Mouse (Mus musculus): ENCODE measurements around the gene Ttll11.

Ttll11 gene

DNA sequence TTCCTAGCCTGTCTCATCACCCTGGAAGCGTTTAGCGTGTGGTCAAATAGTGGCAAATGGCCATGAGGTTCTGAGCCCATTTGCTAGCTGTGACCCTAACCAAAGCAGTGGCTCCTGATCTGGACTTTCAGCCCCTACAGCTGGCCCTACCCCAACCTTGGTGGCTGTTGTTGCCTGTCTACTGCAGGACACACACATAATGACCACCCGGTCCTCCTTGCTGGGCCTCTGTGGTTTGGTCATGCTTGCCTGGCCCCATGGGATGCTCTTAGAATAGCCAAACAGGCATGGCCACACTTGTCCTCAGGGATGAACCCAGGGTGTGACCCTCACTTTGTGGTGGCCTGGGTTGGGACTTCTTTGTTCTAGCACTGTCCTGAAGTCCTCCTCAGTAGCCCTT, 80.0 kb downstream of the Ttll11 start:
- no peak for DNase-seq (ENCODE audit: low read depth, low spot score)

DNA sequence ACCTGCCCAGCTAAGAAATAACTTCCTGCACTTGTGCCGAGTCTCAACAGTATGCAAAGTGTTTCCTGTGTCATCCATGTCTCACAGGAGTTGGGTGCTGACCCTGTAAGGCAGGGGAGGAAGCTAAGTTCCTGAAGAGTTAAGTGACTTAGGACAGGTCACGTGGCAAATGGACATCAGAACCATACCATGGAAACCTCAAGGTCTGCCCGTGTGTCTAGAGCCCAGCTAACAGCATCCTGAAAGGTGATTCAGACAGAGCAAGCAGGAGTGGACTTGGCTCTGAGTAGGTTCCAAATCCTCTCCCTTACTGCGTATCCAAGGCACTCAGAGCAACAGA, 80.6 kb downstream of the Ttll11 start:
- DNase-seq (ENCODE audit: low read depth, low spot score) = no peak

DNA sequence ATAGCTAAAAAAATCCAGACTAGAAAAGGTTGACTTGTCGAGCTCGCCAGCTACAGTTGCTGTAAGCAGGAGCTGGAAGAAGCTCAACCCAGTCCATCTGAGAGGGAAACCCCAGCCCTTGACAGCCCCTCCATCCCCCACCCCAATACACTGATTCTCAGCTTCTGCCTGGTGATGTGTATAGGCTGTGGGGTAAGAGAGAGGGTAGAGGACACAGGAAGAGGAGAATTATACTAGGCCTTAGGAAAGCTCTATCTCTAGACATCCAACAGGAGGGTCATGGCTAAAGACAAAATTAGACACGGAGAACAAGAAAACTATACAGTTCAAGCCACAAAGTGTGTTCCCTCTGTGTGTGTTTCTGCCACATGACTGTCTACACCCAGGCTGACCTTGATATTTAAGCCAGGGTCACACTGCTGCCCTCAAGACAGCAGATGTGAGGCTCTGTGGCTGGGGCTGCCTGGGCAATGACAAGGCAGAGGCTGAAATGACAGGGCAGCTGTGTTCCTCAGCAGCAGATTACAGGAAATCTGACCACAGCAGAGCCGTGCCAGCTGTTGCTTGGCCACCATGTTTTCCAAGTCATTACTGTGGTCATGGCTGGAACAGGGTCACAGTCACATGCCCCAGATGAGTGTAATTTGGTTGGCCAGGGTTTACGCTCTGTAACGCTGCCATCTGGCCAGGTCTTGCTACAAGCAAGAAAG, 81.1 kb downstream of the Ttll11 start:
- DNase-seq (ENCODE audit: low read depth, low spot score) = no peak

DNA sequence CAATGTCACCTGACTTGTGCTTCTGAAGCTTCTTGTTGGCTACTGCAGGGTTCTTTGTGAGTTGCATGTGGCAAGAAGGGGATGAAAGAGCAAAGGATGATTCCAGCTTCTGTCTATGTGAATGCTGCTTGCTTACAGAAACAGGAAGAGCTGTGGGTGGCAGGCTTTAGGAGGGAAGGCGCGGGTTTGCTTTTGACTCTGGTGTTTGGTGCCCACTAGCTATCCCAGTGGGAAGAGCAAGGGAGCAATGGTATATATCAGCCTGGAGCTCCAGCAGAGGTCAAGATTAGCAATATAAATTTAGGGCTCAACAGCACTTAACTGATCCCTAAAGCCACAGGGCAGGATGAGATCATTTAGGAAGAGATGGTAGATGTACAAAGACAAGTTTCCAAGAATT, 82.6 kb downstream of the Ttll11 start:
- no peak for DNase-seq (ENCODE audit: low read depth, low spot score)

DNA sequence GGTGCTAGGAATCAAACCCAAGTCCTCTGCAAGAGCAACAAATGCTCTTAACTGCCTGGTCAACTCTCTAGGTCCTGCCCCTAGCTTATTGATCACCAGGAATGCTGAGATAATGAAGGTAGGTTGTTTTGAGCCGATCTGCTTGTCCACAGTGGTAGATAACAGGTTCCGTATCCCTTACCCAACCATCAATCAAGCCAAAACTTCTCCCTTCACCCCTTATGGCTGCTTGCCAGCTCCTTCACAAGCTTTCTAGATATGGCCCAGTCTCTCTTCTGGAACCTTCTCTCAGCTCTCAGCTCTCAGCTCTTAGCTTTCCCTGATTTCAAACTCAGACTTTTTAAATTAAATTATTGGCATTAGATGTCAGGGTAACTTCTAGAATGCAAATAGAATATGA, 85.2 kb downstream of the Ttll11 start:
- no peak for DNase-seq (ENCODE audit: low read depth, low spot score)

DNA sequence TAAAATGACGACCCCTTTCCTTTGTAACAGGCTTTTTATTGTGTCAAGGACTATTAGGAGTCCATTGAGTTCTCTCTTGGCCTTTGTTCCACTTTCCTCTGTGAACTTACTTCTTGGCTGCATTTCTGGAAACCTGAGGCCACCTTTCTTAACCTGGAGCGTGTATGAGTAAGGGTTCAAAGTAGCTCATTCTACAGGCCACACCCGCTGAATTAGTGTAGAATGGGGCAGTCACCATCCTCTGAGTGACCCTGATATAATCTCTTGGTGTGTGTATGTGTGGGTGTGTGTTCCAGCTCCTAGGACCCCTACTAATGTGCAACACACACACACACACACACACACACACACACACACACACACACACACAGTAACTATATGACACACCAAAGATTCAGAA, 89.1 kb downstream of the Ttll11 start:
- no peak for DNase-seq (ENCODE audit: low read depth, low spot score)

DNA sequence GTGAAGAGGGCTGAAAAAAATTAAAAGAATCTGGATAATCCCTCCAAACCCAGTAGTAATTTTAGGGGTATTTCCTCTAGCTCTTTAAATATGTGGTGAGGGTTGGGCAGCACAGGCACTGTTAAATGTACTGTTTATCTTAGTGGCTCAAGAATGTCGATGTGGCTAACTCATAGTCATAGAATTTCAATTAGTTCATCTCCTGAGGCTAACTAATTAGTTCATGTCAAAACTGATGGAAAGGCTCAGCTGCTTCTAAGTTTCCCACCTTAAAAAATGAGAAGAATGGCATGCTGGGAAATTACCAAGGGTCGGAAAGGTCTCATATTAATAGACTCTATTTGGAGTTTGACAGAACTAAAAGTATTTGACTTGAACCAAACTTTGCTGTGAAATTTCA, 89.9 kb downstream of the Ttll11 start:
- DNase-seq (ENCODE audit: low read depth, low spot score) = no peak

DNA sequence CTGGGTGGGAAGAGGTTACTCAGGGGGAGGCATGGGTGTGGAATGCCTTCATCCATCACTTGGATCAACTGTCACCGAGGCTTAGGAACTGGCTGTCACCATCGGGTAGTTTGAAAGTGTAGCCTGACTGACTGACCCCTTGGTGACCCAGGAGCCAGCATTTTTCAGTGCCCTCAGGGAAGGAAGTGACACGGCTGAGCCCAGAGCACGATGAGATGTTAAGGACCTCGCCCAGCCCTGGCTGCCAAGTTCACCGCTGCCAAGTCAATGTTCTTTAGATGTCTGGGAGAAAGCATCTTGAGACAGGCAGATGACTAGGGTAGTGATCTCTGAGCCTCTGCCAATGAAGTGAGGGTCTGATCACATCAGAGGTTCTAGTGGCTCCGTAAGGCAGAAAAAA, 95.4 kb downstream of the Ttll11 start:
- no peak for DNase-seq (ENCODE audit: low read depth, low spot score)

DNA sequence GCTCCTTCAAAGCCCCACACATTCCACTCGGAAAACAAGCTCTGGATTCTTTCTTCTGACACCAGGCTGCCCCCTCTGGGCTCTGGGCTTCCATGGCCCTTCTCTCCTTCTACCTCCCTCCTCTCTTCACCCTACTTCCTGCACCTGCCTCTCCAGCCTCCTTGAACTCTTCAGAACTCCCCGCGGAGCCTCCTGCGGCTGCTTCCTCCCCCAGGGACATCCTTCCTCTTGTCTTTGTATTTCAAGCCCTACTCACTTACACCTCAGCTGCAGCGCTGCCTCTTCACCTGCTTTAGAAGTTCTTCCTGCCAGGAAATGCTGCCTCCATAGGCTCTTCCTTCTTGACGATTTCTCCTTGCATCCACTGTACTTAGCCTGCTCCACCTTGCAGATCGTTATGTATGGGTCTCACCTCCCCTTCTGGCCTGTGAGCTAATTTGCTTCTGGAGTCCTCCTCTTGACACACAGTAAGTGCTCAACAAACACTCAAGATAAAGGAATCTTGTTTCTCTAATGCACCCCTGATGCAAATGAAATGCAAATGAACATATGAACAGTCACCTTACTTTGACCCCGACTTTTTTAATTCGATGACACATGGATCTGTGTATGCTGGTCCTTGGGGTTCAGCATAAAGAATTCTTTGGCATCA, 97.3 kb downstream of the Ttll11 start:
- no peak for DNase-seq (ENCODE audit: low read depth, low spot score)

DNA sequence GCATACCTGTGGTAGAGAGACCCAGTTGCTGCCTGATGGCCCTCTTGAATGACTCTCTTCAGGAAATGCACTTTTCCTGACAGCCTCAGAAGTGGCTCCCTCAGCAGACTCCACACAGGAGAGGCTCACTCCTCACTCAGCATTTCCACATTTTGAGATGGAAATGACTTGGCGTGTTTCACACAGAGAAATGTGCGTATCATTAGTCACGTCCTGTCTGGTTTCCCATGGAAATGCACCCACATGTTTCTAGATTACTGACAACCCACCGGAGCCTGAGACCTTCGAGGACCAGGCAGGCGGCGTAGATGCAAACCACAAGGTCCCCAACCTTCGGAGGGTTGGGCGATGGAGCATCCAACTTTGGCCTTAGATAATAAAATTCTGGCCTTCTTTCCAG, 97.8 kb downstream of the Ttll11 start:
- DNase-seq (ENCODE audit: low read depth, low spot score) = no peak

DNA sequence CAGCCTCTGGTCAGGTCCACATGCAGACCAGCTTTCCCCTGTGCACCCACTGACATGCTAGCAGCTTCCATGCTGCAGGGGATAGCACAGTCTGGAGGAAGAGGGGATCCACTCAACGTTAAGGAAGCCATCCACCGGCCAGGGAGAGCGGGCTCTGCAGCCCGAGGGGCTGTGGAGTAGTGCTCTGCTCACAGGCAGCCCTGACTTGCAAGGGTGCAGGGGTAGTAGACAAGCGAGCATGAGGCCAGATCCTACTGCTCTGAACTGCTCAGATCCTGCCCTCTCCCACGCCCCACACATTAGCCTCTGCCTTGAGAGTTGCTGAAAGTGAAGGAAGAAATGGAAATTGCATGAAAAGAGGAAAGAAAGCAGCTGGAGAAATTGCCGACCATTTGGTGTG, 99.4 kb downstream of the Ttll11 start:
- DNase-seq (ENCODE audit: low read depth, low spot score) = no peak

DNA sequence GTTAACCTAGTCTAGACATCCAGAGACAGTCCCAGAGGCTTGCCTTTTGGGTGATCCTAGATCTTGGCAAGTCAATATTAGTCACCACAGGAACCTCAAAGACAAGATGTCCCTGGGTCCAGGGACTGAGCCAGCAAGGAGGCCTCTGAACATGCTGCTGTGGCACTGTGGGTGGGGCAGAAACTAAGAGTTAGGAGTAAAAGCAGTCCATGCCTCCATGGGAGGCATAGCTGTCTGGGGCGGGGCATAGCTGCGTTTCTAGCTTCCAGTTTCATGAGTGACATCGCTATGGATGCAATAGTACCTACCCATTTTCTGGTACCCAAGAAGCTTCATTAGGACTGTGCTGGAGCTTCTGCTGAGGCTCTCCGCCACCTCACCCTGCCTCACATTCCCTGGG, 99.8 kb downstream of the Ttll11 start:
- no peak for DNase-seq (ENCODE audit: low read depth, low spot score)

DNA sequence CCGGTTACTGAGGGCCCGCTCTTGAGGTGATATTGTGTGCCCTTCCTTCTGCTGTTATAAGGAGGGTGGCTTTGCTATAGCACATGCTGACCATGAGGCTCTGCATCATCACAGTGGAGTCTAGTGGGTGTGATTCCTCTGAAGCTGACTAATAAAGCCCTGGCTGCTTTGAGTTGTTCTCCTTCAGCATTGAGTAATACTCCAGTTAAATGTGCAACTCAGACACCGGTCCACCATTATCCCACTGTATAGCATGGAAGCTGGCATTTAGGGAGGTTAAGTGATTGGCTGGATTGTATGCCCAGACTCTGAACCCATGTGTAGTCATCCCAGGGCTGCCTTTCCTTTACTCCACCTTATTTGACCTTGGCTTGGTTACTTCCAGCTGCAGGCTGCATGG, 101.2 kb downstream of the Ttll11 start:
- DNase-seq (ENCODE audit: low read depth, low spot score) = no peak

DNA sequence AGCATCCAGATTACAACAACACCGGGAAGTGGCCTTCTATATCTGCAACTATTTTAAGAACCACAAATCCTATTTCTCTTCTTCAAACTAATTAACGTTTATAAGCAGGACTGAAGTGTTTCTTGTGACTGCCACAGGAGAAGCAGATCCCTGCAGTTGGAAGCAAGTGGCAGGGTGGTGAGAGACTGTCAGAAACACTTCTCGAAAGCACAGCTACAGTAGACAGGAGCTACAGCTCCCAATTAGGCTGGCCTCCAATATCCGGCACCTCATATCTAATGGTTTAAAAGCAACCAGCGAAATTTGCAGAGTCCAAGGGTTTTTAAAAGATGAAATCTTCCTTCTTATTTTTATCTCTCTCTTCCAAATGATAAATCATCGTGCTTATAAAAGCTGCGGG, 104.1 kb downstream of the Ttll11 start:
- DNase-seq (ENCODE audit: low read depth, low spot score) = no peak

DNA sequence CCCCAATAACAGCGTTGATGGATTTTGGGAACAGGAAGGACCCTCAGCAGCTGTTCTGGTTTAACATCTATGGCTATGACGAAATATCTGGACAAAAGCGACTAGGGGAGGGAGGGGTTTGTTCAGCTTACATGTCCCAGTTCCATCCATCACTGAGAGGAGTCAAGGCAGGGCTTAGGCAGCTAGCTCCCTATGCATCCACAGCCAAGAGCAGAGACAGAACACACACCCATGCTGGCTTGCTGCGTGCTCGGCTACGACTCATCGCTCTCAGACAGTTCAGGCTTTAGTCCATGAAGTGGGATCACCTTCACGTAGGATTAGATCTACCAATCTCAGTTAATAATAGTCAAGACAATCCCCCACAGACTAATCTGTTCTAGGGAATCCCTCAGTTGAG, 105.3 kb downstream of the Ttll11 start:
- DNase-seq (ENCODE audit: low read depth, low spot score) = no peak

DNA sequence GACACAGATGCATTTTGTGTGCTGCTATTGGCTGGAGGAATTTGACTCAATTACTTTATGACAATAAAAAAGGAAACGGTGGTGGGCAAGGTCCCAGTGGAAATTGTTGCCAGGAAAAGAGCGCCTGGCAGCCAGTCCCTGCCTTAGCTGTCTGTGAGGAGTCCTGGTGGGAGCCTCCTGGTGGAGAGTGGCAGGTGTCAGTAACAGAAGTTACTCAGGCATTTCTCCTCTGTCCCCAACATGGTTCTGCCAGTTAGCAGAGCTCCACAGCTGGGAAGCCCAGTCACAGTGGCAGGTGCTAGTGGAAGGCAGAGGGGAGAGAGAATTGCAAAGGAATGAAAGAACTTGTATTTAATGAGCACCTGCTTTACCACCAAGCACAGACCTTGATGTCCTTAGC, 110.5 kb downstream of the Ttll11 start:
- no peak for DNase-seq (ENCODE audit: low read depth, low spot score)

DNA sequence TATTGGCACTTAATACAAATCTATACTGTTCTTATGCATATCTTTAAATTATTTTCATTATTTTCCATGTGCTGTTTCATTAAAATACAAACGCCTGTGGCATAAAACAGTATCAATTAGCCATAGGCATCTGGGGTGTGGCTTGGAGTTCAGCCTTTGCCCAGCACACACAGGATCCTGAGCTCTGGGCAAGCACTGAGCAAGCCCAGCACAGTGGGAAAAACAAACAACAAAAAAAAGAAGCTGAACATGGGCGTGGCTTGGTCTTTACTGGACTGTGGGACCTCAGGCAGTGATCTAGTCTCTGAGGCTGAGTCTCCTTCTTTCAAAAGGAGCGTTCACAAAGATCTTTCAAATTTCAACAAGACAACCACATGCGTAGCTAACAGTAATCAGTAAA, 116.4 kb downstream of the Ttll11 start:
- no peak for DNase-seq (ENCODE audit: low read depth, low spot score)

DNA sequence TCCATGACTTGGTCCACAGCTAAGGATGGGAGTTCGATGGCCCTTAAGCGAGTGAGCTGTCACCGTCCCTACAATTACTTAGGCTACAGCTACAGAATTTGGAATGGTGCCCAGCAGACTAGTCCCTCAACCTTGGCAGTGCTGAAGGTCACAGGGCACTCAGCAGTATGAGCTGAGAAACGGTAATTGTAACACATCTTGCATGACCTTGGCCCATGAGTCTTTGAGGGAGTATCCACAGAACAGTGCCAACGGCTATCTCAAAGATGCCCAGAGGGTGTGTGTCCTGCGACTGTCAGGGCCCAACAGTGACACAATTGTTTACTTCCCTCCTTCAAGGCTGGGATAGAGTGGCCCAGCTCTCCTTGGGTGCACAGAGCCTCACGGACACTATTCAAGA, 118.5 kb downstream of the Ttll11 start:
- no peak for DNase-seq (ENCODE audit: low read depth, low spot score)

DNA sequence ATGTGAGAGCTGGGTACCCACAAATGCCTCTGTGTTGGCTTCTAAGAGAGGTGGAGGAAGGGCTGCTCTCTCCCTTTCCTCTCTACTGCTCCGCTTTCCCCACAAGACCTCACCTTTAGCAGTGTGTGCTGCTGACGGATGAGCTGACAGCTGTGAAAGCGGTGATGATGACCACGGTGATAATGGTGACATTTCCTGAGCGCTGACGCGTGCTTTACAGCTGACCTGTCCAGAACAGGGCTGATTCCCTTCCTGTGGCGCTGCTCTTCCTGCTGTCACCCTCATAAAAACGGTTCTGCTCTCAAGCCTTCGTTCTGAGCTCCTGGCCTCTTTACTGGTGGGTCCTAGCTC, 119.3 kb downstream of the Ttll11 start:
- DNase-seq (ENCODE audit: low read depth, low spot score) = no peak

DNA sequence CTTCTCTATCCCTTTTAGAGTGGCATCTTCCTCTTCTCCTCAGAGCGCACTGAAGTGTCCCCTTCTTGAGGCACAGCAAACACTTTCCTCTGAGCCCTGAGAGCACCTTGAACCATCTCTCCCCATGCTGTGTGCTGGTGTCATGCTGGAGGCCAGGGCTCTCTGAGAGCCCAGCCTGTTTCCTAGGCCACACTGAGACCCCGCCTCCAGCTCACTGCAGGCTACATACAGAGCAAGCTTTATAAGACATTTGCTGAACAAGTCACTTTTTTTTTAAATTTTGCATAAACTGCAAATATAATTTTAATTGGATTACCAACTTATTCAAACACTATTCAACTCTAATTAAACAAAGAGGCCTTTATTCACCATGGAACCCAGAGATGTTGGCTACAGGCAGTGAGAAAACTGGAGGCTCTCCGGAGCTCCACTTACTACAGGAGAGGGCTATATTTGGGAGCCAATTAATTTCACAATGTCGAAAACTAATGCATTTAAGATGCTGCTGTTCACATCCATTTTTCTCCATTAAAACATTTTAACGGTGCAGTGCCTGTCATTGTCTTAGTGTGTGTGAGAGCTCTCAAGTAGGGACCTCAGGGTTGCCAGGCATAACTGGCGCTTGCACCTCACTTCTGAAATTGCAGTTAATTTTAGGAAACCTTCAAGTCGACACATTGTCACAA, 119.9 kb downstream of the Ttll11 start:
- no peak for DNase-seq (ENCODE audit: low read depth, low spot score)

DNA sequence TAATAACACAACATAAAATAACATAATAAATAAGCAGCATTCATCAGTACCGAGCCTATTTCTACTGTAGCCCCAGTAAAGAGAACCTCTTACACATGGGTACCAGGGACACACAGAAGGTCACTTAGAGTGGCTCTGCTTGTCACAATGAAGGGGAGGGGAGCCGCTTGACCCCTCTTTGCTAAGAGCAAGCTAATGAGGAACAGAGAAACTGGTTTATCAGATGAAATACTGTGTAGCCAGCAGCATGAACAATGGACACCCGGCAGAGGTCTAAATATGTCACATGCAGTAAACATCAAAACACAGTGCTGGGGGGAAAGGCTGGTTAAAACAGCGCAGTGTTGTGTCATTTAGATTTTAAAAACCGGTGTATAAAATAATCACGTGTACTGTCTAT, 121.4 kb downstream of the Ttll11 start:
- no peak for DNase-seq (ENCODE audit: low read depth, low spot score)

DNA sequence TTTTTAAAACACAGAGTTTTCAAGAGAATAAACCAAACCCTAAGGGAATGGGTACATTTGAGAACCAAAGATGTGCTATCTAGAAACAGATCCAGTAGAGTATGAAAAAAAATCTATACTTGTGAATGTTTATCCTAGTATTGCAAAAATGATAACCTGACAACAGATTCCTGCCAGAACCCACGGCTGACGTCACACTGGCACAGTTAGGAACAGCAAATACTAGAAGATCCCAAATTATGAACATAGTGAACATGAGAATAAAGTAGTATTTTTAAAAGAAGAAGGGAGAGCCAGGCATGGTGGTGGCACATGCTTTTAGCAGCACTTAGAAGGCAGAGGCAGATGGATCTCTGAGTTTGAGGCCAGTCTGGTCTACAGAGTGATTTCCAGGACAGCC, 122.8 kb downstream of the Ttll11 start:
- no peak for DNase-seq (ENCODE audit: low read depth, low spot score)

DNA sequence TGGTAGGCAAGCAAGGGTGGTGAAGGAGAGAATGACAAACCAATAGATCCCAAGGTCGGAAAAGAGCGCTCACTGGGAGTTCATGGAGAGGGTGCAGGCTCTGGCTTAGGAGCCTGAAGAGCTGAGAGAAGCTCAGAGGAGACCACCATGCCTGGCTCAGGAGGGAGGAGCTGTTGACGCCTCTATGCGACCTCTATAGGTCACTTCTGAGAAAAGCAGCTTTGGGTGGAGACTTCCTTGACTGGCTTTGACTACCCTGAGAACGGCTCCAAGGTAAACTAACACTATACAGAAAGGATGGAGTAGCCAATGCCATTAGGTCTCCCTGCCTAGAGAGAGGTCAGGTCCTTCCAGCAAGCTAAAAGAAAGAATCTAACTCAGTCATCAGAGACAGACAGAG, 124.8 kb downstream of the Ttll11 start:
- DNase-seq (ENCODE audit: low read depth, low spot score) = no peak

Measured in embryo, embryonic 11.5 days (tissue).